Mouse (Mus musculus): ENCODE measurements around the gene Zan.

GRCm38 (mm10) chr5:137358382-137358781, 118.5 kb downstream of the Zan start:
- TF ChIP-seq CEBPB (IDR thresholded peaks at IDR 0.05; ENCODE audit: low read depth), result no peak
- TF ChIP-seq CTCF (IDR thresholded peaks at IDR 0.05; ENCODE audit: control insufficient read depth, insufficient read depth, insufficient read length), result no peak
